Mouse (Mus musculus) left cerebral cortex, adult 6 months (tissue): Measurements from ENCODE around the gene Fnbp1. TPM values are rescaled to one million over a fixed set of nuclear protein-coding genes. Genes with fewer than 3 reads are reported as not detected.

ENCODE experiments used
- long read RNA-seq, 2 experiments: library from polyadenylated mRNA; unstranded; transcript quantifications; one replicate each; pipeline ENCODE4 v2.0.0; 2019 to 2020
- polyA plus RNA-seq: library from polyadenylated mRNA; unstranded; fragments of <200 nt; fragmentation: Nextera tagmentation; gene quantifications from 2 replicates; pipeline ENCODE4 v1.2.3, GENCODE M21; 2021

Fnbp1 gene
- 16.3 and 25.4 TPM in 2 replicates for polyA plus RNA-seq
- long read RNA-seq, experiment 1, full-length matches to known transcripts, result 6 of 74 reads
- long read RNA-seq, experiment 1, partial matches to known transcripts, result 16 of 74 reads
- long read RNA-seq, experiment 1, other reads (novel, unspliced or antisense), result 52 of 74 reads
- long read RNA-seq, experiment 2, partial matches to known transcripts, result 8 of 18 reads
- long read RNA-seq, experiment 2, other reads (novel, unspliced or antisense), result 10 of 18 reads

GRCm38 (mm10) chr2:31141867-31142454, at the start of gene Fnbp1:
TSS of gene Fnbp1 (minus strand) at chr2:31142008.

DNA sequence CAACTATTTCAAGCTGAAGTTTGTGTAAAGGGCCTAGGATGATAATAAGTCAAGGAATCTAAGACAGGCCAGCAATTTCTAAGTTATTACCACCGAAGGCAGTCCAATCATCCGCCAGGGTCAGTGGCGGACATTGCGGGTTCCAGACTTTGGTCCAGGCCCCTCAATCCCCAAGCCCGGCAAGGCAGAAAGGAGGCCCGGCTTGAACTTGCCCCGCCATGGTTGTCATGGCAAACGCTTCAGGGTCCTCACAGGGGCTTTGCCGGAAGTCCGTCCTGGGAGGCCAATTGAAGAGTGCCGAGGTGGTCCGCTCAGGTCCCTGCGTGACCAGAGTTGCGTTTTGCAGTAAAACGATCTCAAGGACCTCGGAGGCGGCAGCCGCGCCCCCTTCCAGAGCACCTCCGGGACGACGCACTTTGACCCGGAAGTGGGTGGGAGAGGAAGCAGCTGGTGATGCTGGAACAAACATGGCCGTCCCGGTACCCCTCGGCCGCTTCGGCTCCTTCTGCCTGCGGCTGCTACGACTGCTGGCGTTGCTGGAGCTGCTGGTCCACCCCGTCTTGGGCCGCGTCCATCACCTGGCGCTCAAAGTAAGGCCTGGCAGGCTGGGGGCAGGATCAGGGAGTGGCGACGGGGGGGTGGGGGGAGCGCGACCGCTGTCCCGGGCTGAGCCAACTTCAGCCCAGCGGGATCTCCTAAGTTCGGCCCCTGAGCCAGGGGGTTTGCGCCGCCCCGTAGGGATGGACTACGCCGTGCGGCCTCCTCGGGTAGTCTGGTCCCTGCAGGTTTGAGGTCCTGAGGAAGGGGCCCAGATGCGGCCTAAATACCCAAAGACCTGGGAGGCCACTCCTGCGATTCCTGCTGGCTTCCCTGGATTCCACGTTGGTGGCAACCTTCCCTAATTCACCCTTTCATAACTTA, 10.3 kb upstream of the Fnbp1 start, which contains the start of gene Gpr107:
Gene Gpr107 (plus strand): TSS at position 425 of the 921 bp plus-strand sequence.

GRCm38 (mm10) chr2:30981790-30982513, 159.9 kb downstream of the Fnbp1 start, which contains the start of the genes BC005624 and Usp20:
TSS of gene BC005624 (minus strand) at chr2:30982201.
TSS of gene Usp20 (plus strand) at chr2:30982279.

Other genes with a start within 250 kb of the Fnbp1 start
- gene Ptges, start 212.1 kb downstream of the Fnbp1 start, polyA plus RNA-seq, result 2.1 and 3.7 TPM in 2 replicates
- 16.7 and 21.6 TPM in 2 replicates for gene Tor1b, start 189.0 kb downstream of the Fnbp1 start, polyA plus RNA-seq
- gene Tor1a, start 174.1 kb downstream of the Fnbp1 start, polyA plus RNA-seq, result 57.6 and 78.1 TPM in 2 replicates
- 91.7 and 95.6 TPM in 2 replicates for gene BC005624, start 159.8 kb downstream of the Fnbp1 start, polyA plus RNA-seq
- gene Usp20, start 159.7 kb downstream of the Fnbp1 start, polyA plus RNA-seq, result 20.8 and 25.0 TPM in 2 replicates
- 3.9 and 9.9 TPM in 2 replicates for gene Gpr107, start 10.3 kb upstream of the Fnbp1 start, polyA plus RNA-seq
- gene Ncs1, start 103.8 kb upstream of the Fnbp1 start, polyA plus RNA-seq, result 280 and 436 TPM in 2 replicates
- 0.20 and 0.23 TPM in 2 replicates for gene Hmcn2, start 172.4 kb upstream of the Fnbp1 start, polyA plus RNA-seq